Mouse (Mus musculus): ENCODE data around the gene Coro1a. TPM values are rescaled to one million over a fixed set of nuclear protein-coding genes. Genes with fewer than 3 reads are reported as not detected.

Coro1a gene
- total RNA-seq, 2 experiments from 2014 or later = 164 to 185 TPM

DNA sequence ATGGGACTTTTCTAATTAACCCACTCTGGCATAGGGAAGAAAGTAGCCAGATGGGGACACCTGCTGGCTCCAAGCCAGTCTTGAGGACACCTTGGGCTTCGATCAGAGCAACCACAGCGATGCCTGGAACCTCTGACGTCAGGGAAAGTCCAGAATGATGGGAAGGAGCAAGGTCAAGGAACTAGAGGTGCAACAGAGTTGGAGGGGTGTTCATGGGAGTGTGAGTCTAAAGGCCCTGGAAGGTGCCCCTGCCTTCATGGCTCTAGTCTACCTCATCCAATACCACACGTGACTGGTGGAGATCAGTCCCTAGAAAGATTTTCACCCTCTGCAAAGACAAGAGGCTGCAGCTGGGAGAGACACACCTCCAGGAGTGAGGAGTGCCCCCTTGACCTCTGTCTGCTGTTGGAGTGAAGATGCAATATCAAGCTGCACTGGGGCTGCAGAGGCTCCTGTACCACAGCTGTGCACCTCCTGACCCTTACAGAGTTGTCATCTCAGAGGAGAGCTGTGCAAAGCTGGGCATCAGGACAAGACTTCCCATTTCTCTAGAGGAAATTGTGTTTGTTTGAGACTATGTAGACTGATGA is 30.9 kb downstream of the Coro1a start:
- H3K4me3 ChIP-seq = no peak overlapping the region
- TF ChIP-seq CTCF (IDR thresholded peaks at IDR 0.05) = no peak
- no peak for DNase-seq (ENCODE audit: extremely low spot score in 1 of 2, low spot score in 2 of 2)
- intact Hi-C loops (cut with DNase I) = no loop called here
- no peak overlapping the region for H3K27ac ChIP-seq

DNA sequence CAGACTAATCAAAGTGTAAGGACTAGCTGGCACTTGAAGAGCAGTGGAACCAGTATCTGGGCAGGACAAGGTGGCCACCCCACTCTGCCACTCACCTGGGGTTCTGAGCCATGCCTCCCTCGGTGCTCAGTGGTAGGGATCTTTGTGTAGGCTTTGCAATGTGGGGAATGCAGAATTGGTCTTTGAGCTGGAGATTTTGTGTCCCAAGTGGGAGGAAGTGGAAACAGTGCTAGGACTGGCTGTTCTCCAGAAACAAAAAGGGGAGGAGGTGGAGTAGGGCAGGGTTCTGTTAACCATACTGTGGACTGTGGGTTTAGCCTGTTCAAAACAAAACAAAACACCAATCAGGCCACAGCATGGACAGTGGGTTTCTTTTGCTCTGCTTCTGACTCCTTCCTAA is 31.4 kb downstream of the Coro1a start, which contains the start of gene Sult1a1:
Gene Sult1a1 (minus strand): TSS at position 226 of the 400 bp plus-strand sequence.
- H3K4me3 ChIP-seq = peak within 1 kb of the TSS; percentile 26
- no peak for DNase-seq (ENCODE audit: extremely low spot score in 1 of 2, low spot score in 2 of 2)
- TF ChIP-seq CTCF (IDR thresholded peaks at IDR 0.05) = no peak; the same call in 1 of the 2 replicates
- intact Hi-C loops (cut with DNase I) = no loop called here
- peak within 1 kb of the TSS; percentile 63 for H3K27ac ChIP-seq

DNA sequence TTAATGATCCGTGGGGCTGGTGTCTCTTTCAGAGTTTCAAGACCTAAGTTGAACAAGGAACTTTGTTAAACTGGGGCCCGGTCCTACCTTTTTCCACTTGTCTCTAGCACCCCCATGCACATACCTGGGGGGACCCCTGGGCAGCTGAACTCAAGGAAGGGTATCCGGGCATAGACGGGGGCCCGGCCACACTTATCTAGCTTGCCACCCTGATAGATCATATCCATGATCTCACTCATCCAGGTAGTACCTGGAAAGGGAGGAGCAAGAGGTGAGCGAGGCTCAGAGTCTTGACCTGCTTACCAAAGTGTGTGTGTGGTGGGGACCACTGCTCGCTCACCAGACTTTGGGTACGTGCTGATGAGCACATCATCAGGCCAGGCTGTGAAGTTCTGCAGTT is 32.5 kb downstream of the Coro1a start:
- DNase-seq (ENCODE audit: extremely low spot score in 1 of 2, low spot score in 2 of 2) = no peak
- intact Hi-C loops (cut with DNase I) = no loop called here

DNA sequence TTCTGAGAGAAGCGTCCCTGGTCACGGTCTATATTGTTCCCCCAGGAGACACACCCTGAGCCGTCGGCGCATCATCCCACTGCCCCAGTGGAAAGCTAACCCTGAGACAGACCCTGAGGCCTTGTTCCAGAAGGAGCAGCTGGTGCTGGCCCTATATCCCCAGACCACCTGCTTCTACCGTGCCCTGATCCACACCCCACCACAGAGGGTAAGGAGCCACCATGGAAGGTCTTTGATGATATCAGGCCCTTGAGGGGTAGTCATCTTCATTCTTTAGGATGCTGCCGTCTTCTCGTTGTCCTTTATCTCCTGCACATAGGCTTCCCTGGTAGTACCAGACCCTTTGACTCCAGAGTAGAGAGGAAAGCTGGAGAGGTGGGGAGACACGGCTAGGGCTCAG is 35.5 kb downstream of the Coro1a start:
- Histone ChIP-seq H3K4me3 (no peak overlapping the region), H3K27ac (no peak overlapping the region)
- no peak for DNase-seq (ENCODE audit: extremely low spot score in 1 of 2, low spot score in 2 of 2)
- no peak for TF ChIP-seq CTCF (IDR thresholded peaks at IDR 0.05)
- intact Hi-C loops (cut with DNase I) = no loop called here

More for the DNA sequence above, 32.5 kb downstream of the Coro1a start:
- TF ChIP-seq CTCF (IDR thresholded peaks at IDR 0.05) = no peak
- Histone ChIP-seq H3K4me3 (no peak overlapping the region), H3K27ac (no peak overlapping the region; the same call in 1 of the 2 replicates)

DNA sequence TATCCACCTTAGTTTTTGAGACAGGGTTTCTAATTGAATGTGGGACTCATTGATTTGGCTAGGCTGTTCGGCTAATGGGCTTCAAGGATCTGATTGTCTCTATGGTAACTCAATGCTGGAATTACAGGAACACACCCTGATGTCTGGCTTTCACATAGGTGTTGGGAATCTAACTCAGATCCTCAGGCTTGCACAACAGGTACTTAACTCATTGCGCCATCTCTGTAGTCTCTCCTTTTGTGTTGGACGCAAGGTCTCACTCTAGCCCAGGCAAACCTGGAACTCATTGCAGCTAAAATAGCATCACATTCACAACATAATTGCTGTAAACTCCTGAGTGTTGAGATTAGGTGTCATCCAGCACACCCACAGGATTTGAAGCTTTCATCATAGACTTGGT is 37.4 kb downstream of the Coro1a start:
- no peak overlapping the region for H3K27ac ChIP-seq
- intact Hi-C loops (cut with DNase I) = no loop called here
- H3K4me3 ChIP-seq = no peak overlapping the region
- DNase-seq (ENCODE audit: extremely low spot score in 1 of 2, low spot score in 2 of 2) = no peak
- no peak for TF ChIP-seq CTCF (IDR thresholded peaks at IDR 0.05)

DNA sequence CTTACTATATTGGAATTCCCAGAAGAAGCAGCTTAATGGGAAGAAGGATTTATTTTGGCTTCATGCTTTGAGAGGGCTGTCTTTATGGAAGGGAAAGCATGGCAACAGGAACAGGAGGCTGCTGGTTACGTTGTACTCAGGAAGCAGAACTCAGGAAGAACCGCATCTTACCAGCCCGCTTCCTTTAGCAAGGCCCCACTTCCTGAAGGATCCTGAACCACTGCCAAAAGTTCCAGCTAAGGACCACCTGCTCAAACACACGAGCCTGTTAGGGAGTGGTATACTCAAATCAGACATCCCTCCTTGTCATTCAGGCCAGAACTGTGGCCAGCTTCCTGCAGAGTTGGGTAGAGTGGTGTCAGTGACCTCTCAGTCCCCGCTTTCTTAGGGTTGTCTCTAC is 39.1 kb downstream of the Coro1a start:
- H3K27ac ChIP-seq = no peak overlapping the region
- no peak for DNase-seq (ENCODE audit: extremely low spot score in 1 of 2, low spot score in 2 of 2)
- TF ChIP-seq CTCF (IDR thresholded peaks at IDR 0.05) = no peak
- intact Hi-C loops (cut with DNase I) = no loop called here
- no peak overlapping the region for H3K4me3 ChIP-seq

DNA sequence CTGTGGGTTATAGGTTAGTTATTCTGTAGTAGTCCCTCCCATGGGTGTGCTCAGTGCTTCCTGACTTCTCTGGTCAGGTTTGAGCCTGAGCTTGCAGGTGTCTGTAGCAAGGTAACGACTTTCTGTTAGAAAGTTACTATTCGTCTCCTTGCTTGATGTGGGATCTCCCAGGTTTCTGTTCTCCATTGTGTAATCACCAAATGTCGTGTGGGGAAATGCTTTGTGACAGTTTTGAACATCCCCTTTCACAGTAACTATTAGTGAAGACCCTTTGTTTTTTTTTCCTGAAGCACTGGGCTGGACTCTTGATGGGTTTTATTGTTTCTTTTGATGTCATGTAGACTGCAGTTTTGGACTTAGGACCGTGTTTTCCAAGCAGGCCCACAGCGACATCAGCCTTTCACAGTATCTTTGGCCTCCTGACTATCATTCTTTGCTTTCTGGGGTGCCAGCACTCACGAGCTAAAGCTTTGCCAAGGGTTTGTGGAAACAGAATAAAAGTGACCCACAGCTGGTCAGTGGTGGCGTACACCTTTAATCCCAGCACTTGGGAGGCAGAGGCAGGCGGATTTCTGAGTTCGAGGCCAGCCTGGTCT is 40.0 kb downstream of the Coro1a start:
- intact Hi-C loops (cut with DNase I) = no loop called here
- no peak overlapping the region for H3K4me3 ChIP-seq
- no peak overlapping the region for H3K27ac ChIP-seq
- TF ChIP-seq CTCF (IDR thresholded peaks at IDR 0.05) = no peak
- no peak for DNase-seq (ENCODE audit: extremely low spot score in 1 of 2, low spot score in 2 of 2)

DNA sequence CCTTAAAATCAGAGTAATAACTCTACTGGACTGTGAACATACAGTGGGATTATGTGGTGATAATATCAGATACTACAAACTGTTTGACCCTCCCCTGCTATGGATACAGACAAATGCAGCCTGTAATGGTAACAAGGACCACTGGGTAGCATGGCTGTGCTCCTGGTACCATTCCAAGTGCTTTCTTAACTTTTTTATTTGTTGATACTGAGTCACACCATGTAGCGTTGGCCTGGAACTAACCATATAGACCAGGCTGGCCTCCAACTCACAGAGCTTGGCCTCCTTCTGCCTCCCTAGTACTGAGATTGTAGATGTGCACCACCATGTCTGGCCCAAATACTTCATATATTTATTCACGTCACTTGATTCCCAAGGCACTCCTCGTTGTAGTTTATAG is 42.3 kb downstream of the Coro1a start:
- intact Hi-C loops (cut with DNase I) = no loop called here
- no peak for DNase-seq (ENCODE audit: extremely low spot score in 1 of 2, low spot score in 2 of 2)
- H3K27ac ChIP-seq = no peak overlapping the region
- no peak overlapping the region for H3K4me3 ChIP-seq
- TF ChIP-seq CTCF (IDR thresholded peaks at IDR 0.05) = peak; percentile 42

DNA sequence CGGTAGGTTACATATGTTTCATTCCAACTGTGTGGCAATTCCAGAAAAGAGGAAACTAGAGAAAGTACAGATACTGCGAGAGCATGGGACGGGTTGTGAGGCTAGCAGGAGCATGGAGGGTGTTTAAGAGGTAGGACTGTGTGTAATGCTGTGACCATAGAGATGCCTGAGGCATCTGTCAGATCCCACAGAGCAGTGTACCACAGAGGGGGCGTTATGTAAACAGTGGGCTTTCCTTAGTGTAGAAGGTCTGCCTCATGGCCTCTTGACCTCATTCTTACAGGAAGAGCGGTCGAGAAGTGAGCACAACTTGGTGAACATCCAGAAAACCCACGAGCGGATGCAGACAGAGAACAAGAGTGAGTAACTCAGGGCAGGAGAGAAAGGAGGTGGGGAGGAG is 43.9 kb downstream of the Coro1a start:
- H3K27ac ChIP-seq = no peak overlapping the region
- no peak for DNase-seq (ENCODE audit: extremely low spot score in 1 of 2, low spot score in 2 of 2)
- H3K4me3 ChIP-seq = no peak overlapping the region
- no peak for TF ChIP-seq CTCF (IDR thresholded peaks at IDR 0.05)
- intact Hi-C loops (cut with DNase I) = no loop called here

DNA sequence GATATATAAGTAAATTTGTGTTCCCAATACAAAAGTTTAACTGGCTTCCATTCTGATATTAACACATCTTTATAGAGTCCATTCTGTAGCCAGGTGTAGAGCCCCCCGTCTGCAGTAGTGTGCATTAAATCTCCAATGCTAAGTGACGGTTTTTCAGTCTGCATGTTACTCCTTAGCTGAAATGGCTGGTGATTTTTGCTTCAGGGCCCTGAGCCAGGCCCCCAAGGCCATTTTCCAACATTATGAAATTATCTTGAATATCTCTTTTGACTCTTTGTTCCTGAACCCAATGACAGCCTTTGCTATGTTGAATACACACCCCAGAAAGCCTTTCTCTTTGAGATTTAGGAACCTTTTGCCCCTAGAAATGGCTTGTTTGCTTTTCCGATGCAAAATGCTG is 47.8 kb downstream of the Coro1a start:
- Histone ChIP-seq H3K4me3 (no peak overlapping the region), H3K27ac (no peak overlapping the region)
- no peak for DNase-seq (ENCODE audit: extremely low spot score in 1 of 2, low spot score in 2 of 2)
- TF ChIP-seq CTCF (IDR thresholded peaks at IDR 0.05) = no peak
- intact Hi-C loops (cut with DNase I) = no loop called here

DNA sequence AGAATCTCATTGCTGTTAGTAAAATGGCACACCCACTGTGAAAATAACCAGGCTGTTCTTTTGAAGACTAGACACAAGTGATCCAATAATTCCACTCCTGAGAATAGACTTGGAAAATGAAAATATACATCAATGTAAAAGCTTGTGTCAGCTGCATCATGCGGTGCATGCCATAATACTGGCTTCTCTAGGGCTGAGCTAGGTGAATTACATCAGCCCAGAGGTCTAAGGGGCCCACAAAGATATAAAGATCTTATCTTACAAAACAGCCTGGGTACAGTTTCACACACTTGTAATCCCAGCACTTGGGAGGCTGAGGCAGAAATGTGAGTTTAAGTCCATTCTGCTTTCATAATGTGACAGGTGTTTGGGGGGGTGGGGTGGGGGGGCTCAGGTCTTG is 50.1 kb downstream of the Coro1a start:
- H3K27ac ChIP-seq = no peak overlapping the region
- H3K4me3 ChIP-seq = no peak overlapping the region
- no peak for TF ChIP-seq CTCF (IDR thresholded peaks at IDR 0.05)
- DNase-seq (ENCODE audit: extremely low spot score in 1 of 2, low spot score in 2 of 2) = no peak
- intact Hi-C loops (cut with DNase I) = no loop called here

DNA sequence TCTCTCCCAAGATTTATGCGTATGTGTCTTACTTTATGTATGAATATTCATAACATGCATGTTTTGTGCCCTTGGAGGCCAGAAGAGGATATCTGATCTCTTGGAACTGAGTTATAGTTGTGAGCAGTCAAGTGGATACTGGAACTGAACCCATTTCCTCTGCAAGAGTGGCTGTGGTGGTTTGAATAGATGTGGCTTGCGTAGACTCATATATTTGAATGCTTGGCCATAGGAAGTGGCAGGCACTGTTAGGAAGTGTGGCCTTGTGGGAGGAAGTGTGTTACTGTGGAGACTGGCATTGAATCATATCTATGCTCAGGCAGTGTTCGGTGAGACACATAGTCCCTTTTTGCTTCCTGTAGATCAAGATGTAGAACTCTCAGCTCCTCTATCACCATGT is 51.9 kb downstream of the Coro1a start:
- TF ChIP-seq CTCF (IDR thresholded peaks at IDR 0.05) = no peak
- Histone ChIP-seq H3K27ac (no peak overlapping the region), H3K4me3 (no peak overlapping the region)
- DNase-seq (ENCODE audit: extremely low spot score in 1 of 2, low spot score in 2 of 2) = no peak
- intact Hi-C loops (cut with DNase I) = no loop called here

DNA sequence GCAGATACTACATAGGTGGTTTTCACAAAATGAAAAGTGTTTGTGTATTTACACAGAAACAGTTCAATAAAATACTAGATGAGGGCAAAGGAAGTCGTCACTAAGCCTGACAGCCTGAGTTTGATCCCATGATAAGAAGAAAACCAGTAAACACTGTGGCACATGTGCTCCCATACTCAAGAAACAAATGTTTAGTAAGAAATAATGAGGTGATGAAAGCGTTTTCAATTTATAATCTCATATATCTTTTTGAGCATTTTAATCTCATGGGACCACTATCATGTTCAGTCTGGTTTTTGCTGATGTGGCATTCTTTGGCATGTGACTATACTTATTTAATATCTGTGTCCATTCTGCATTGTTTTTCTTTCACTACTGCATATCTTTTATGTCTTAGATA is 53.6 kb downstream of the Coro1a start:
- DNase-seq (ENCODE audit: extremely low spot score in 1 of 2, low spot score in 2 of 2) = no peak
- no peak for TF ChIP-seq CTCF (IDR thresholded peaks at IDR 0.05)
- intact Hi-C loops (cut with DNase I) = loop anchor here (5.0 kb wide), 1 partner anchor 123 kb away; the partner anchor contains the start of gene Ypel3
- Histone ChIP-seq H3K27ac (no peak overlapping the region), H3K4me3 (no peak overlapping the region)
